Mouse (Mus musculus): ENCODE measurements at regions not wholly inside any gene's neighbourhood (a gene's known extent, or its start where the extent isn't known, plus 50 kb on each side); places are given as distances from the start of the nearest gene placed in this dataset.

- ATAC-seq (replicated peaks; ENCODE audit: low FRiP score, low TSS enrichment, poor library complexity, severe bottlenecking), result no peak
These were observed 99.3 kb upstream of the Fut8 start for GRCm38 (mm10) chr12:77138506-77139201.

- no peak for ATAC-seq (replicated peaks; ENCODE audit: low FRiP score, low TSS enrichment, poor library complexity, severe bottlenecking)
These were observed 100.6 kb upstream of the Fut8 start for GRCm38 (mm10) chr12:77137291-77137830.

GRCm38 (mm10) chr12:77135661-77136060 is 102.3 kb upstream of the Fut8 start:
- ATAC-seq (replicated peaks; ENCODE audit: low FRiP score, low TSS enrichment, poor library complexity, severe bottlenecking), result no peak

- no peak for ATAC-seq (replicated peaks; ENCODE audit: low FRiP score, low TSS enrichment, poor library complexity, severe bottlenecking)
These were observed 102.9 kb upstream of the Fut8 start for GRCm38 (mm10) chr12:77135067-77135466.

GRCm38 (mm10) chr12:77134306-77135010 is 103.5 kb upstream of the Fut8 start:
- no peak for ATAC-seq (replicated peaks; ENCODE audit: low FRiP score, low TSS enrichment, poor library complexity, severe bottlenecking)

GRCm38 (mm10) chr12:77133465-77134305 is 104.2 kb upstream of the Fut8 start:
- ATAC-seq (replicated peaks; ENCODE audit: low FRiP score, low TSS enrichment, poor library complexity, severe bottlenecking), result no peak

- no peak for ATAC-seq (replicated peaks; ENCODE audit: low FRiP score, low TSS enrichment, poor library complexity, severe bottlenecking)
These were observed 106.6 kb upstream of the Fut8 start for GRCm38 (mm10) chr12:77131328-77131727.

GRCm38 (mm10) chr12:77130526-77130925 is 107.4 kb upstream of the Fut8 start:
- no peak for ATAC-seq (replicated peaks; ENCODE audit: low FRiP score, low TSS enrichment, poor library complexity, severe bottlenecking)

- peak; percentile 52; the same call in 1 of the 2 replicates for ATAC-seq (replicated peaks; ENCODE audit: low FRiP score, low TSS enrichment, poor library complexity, severe bottlenecking)
These were observed 113.7 kb upstream of the Fut8 start for GRCm38 (mm10) chr12:77124267-77124666.

- no peak for ATAC-seq (replicated peaks; ENCODE audit: low FRiP score, low TSS enrichment, poor library complexity, severe bottlenecking)
These were observed 124.4 kb upstream of the Fut8 start for GRCm38 (mm10) chr12:77113516-77113915.

GRCm38 (mm10) chr12:77112133-77112532 is 125.8 kb upstream of the Fut8 start:
- no peak for ATAC-seq (replicated peaks; ENCODE audit: low FRiP score, low TSS enrichment, poor library complexity, severe bottlenecking)

GRCm38 (mm10) chr12:77107251-77107650 is 130.7 kb upstream of the Fut8 start:
- no peak for ATAC-seq (replicated peaks; ENCODE audit: low FRiP score, low TSS enrichment, poor library complexity, severe bottlenecking)

- ATAC-seq (replicated peaks; ENCODE audit: low FRiP score, low TSS enrichment, poor library complexity, severe bottlenecking), result no peak
These were observed 131.9 kb upstream of the Fut8 start for GRCm38 (mm10) chr12:77105887-77106600.

- 0 out of 2 replicates have a peak, but pooled peaks have one; percentile 22 for ATAC-seq (replicated peaks; ENCODE audit: low FRiP score, low TSS enrichment, poor library complexity, severe bottlenecking)
These were observed 137.4 kb upstream of the Fut8 start for GRCm38 (mm10) chr12:77100482-77100881.

- no peak for ATAC-seq (replicated peaks; ENCODE audit: low FRiP score, low TSS enrichment, poor library complexity, severe bottlenecking)
These were observed 137.5 kb upstream of the Max start for GRCm38 (mm10) chr12:77099521-77099920.

- no peak for ATAC-seq (replicated peaks; ENCODE audit: low FRiP score, low TSS enrichment, poor library complexity, severe bottlenecking)
These were observed 136.8 kb upstream of the Max start for GRCm38 (mm10) chr12:77098821-77099220.

GRCm38 (mm10) chr12:77097831-77098230 is 135.8 kb upstream of the Max start:
- ATAC-seq (replicated peaks; ENCODE audit: low FRiP score, low TSS enrichment, poor library complexity, severe bottlenecking), result no peak

- no peak for ATAC-seq (replicated peaks; ENCODE audit: low FRiP score, low TSS enrichment, poor library complexity, severe bottlenecking)
These were observed 134.5 kb upstream of the Max start for GRCm38 (mm10) chr12:77096461-77096860.

Measured in megakaryocyte-erythroid progenitor cell, adult 5-6 weeks (primary cell).